Mouse (Mus musculus): ENCODE results near the gene Terb1.

Gene Terb1

GRCm38 (mm10) chr8:104509061-104510006 is at the start of gene Terb1:
Terb1 (minus strand) TSS chr8:104509910.
- in situ Hi-C loops (cut with MboI; ENCODE audit: low sequenced_read_pairs) = no loop called here

DNA sequence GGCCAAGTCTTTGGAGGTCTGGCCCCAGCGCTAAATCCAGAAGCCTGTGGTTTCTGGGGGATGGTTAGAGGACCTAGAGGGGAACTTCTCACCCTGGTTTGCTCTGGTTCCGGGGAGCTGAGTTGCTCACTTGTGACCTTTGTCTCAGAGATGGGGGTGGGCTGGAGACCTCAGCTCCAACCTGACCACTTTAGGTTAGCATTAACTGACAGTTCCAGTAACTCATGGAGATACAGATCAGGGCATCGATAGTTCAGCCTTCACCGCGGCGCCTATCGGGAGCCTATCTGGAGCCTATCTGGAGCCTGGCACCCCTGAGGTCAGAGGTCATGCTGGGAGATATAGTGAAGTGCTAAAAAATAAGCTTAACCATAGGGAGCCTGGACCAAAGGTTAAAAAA is 47.5 kb upstream of the Terb1 start:
- in situ Hi-C loops (cut with MboI; ENCODE audit: low sequenced_read_pairs) = no loop called here

DNA sequence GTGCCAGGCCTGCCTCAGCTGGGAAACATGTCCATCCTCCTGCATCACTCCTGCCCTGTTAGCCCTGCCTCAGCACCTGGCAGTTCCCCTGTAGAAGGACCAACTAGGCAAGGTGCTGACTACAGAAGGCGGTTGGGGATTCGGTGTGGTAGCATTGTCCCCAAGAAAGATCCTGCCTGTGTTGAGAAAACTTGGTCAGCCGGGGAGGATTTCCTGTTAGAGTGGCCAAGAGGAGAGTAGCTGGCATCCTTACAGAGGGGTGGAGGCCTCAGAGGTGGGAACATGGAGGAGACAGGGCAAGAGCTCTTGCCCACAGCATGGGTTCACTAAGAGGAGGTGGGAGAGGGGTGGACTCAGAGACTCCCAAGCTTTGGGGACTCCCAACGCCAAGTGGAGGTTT is 45.5 kb upstream of the Terb1 start:
- in situ Hi-C loops (cut with MboI; ENCODE audit: low sequenced_read_pairs) = no loop called here

DNA sequence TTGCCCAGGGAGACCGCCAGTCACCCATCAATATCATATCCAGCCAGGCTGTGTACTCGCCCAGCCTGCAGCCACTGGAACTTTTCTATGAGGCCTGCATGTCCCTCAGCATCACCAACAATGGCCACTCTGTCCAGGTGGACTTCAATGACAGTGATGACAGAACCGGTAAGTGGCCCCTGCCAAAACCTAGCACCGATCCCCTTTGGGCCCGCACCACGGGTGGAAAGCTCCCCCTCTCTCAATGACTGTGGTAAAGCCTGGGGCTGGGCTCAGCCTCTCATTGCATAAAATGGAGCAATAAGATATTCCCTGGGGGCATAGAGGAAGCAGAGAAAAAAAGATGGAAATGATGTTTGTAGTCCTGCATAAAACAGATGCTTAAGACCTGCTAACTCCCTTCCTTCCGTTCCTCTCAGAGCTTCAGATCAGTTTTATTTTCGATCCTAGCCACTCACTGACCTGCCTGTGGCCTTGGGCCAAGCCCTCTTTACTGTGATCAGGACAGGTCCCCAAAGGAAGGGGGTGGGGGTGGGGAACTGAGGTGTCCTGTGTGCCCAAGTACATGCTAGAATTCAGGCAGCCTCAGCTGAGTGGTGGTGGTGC is 33.8 kb upstream of the Terb1 start:
- in situ Hi-C loops (cut with MboI; ENCODE audit: low sequenced_read_pairs) = no loop called here

- in situ Hi-C loops (cut with MboI; ENCODE audit: low sequenced_read_pairs) = no loop called here
Observed at GRCm38 (mm10) chr8:104542160-104542559, 32.5 kb upstream of the Terb1 start.

GRCm38 (mm10) chr8:104541515-104541880 is 31.8 kb upstream of the Terb1 start:
- in situ Hi-C loops (cut with MboI; ENCODE audit: low sequenced_read_pairs) = no loop called here

GRCm38 (mm10) chr8:104540710-104541514 is 31.2 kb upstream of the Terb1 start:
- in situ Hi-C loops (cut with MboI; ENCODE audit: low sequenced_read_pairs) = no loop called here

- in situ Hi-C loops (cut with MboI; ENCODE audit: low sequenced_read_pairs) = no loop called here
Observed at GRCm38 (mm10) chr8:104540238-104540637, 30.5 kb upstream of the Terb1 start.

GRCm38 (mm10) chr8:104539566-104539965 is 29.9 kb upstream of the Terb1 start:
- in situ Hi-C loops (cut with MboI; ENCODE audit: low sequenced_read_pairs) = no loop called here

GRCm38 (mm10) chr8:104538896-104539295 is 29.2 kb upstream of the Terb1 start:
- in situ Hi-C loops (cut with MboI; ENCODE audit: low sequenced_read_pairs) = no loop called here

GRCm38 (mm10) chr8:104536028-104536427 is 26.3 kb upstream of the Terb1 start:
- in situ Hi-C loops (cut with MboI; ENCODE audit: low sequenced_read_pairs) = no loop called here

DNA sequence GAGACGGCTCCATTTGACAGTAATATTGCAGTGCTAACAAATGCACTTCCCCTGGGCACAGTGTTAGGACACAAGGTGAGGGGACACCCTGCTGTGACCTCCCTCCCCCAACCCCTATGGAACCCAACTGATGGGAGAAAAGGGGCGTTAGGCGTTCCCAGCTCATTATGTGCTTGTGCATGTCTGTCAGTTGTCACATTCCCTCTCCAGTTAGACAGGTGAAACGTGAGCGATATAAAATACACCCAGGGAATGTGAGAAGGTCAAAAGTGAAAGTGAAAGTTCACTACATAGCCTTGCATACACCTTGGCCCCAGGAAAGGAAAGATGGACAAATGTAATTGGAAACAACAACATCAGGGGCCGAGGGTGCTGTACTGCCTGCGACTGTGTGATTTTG is 25.7 kb upstream of the Terb1 start:
- in situ Hi-C loops (cut with MboI; ENCODE audit: low sequenced_read_pairs) = no loop called here

DNA sequence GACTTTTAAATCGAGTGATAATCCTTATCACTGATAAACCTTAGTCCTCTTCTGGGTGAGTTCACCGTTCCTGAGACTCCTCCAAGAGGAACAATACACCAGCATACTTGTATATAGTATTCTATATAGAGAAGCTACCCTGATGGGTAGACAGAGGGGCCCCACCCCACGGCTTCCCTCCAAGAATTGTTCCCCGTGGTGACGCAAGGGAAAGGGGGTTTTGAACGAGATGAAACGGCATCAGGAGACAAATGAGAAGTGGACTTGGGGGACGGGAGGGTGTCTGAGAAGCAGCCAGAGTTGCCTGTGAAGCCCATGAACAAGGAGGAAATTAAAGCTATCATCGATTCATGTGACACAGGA is 25.1 kb upstream of the Terb1 start:
- in situ Hi-C loops (cut with MboI; ENCODE audit: low sequenced_read_pairs) = no loop called here

DNA sequence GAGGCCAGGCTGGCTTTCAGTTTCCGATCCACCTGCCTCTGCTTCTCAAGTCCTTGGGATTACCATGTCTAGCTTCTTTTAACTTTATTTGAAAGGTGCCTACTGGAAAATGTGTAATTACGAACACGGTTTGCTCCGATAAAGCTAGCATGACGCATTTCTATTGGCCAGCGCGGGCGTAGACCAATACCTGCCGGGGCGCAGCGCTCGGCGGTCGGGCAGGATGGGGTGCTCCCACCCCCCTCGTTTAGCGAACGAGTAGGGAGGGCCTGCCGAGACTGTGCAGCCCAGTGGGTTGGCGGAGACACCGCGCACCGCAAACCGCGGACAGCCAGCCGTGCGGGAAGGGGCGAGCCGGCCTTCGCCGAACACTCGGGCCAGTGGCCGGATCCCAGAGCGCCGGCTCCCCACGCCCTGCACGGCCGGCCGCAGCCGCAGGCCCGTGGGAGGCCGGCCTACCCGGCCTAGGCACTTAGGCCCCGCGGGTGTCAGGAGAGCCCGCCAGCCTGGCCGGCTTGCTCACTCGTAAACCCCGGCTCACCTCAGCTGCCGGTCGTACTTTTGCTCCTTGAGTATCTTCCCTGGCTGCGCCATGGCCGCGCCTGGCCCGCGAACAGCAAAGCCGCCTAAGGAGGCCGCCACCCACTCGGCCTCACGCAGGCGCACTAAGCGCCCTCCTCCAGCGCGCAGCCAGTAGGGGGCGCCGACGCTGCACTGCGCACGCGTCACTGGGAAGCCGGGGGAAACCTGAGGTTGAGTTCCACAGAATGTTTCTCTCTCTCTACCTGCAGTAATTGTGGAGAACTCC is 24.5 kb upstream of the Terb1 start, which contains the start of the genes Nae1 and Car7:
Gene Nae1, minus strand, starts transcription at position 667 of the 808 bp plus-strand sequence.
Gene Car7, plus strand, starts transcription at position 719 of the 808 bp plus-strand sequence.
- in situ Hi-C loops (cut with MboI; ENCODE audit: low sequenced_read_pairs) = no loop called here

- in situ Hi-C loops (cut with MboI; ENCODE audit: low sequenced_read_pairs) = no loop called here
Observed at GRCm38 (mm10) chr8:104533551-104533950, 23.8 kb upstream of the Terb1 start.

DNA sequence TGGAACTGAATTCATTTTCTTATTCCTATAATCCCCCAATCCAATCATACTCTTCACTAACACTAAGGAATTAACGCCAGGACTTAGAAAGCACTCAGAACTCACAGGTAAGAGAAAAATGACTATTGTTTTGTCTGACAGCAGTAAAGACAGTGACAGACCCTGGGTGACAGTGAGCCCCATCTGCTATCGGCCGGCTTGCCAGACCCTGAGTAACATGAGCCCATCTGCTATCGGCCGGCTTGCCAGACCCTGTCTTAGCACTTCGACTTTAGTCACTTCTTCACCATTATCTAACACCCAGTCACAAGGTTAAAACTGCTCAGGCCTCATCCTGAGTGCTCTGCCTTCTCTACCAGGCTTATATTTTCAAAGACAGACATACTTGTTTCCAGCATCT is 20.0 kb upstream of the Terb1 start:
- in situ Hi-C loops (cut with MboI; ENCODE audit: low sequenced_read_pairs) = no loop called here

- in situ Hi-C loops (cut with MboI; ENCODE audit: low sequenced_read_pairs) = no loop called here
Observed at GRCm38 (mm10) chr8:104517872-104518271, 8.2 kb upstream of the Terb1 start.

DNA sequence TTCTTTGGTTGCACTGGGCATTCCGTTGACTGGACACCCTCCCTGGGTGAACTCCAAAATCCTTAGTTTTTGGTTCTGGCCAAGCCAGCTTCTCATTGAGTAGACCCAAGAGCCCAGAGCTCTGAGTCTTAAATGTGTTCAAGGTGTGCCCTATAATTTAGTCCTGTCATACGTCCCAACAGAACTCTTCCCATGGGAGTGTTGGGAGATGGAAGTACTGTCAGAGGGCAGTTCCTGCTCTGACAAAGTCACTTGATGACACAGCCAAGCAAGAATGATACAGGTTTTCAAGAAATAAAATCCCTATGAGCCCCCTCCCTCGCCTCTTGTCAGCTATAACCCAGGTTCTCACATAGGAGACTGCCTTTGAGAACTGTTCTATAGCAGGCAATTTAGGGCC is 424 bp upstream of the Terb1 start:
- in situ Hi-C loops (cut with MboI; ENCODE audit: low sequenced_read_pairs) = no loop called here

- in situ Hi-C loops (cut with MboI; ENCODE audit: low sequenced_read_pairs) = no loop called here
Observed at GRCm38 (mm10) chr8:104479091-104479490, 30.6 kb downstream of the Terb1 start.

- in situ Hi-C loops (cut with MboI; ENCODE audit: low sequenced_read_pairs) = no loop called here
Observed at GRCm38 (mm10) chr8:104472465-104472864, 37.2 kb downstream of the Terb1 start.

- in situ Hi-C loops (cut with MboI; ENCODE audit: low sequenced_read_pairs) = no loop called here
Observed at GRCm38 (mm10) chr8:104467463-104467862, 42.2 kb downstream of the Terb1 start.

Measured in CH12F3 (cell line).